Mouse (Mus musculus): ENCODE measurements around the gene Mmp19. TPM values are rescaled to one million over a fixed set of nuclear protein-coding genes. Genes with fewer than 3 reads are reported as not detected.

The Mmp19 gene
- 0.01 TPM in 1 of 2 replicates, not detected in the other for polyA plus RNA-seq (2012)

GRCm38 (mm10) chr10:128790398-128791124 is at the start of gene Mmp19:
Mmp19 (plus strand) TSS chr10:128790910.
- Histone ChIP-seq H3K36me3 (ENCODE audit: control insufficient read depth) (no peaks in the 10 kb centered on the region; the same call in 1 of the 2 replicates), H3K4me3 (replicated peaks) (peak within 1 kb of the TSS; percentile 40), H3K9me3 (ENCODE audit: control insufficient read depth, low read length) (no peaks in the 10 kb centered on the region), H3K4me1 (ENCODE audit: control insufficient read depth) (peaks cover 2% of the 10 kb centered on the region), H3K27me3 (ENCODE audit: control insufficient read depth) (0 out of 2 replicates have a peak, but pooled peaks cover 2% of the 10 kb centered on the region)
- TF ChIP-seq GATA1 (IDR thresholded peaks at IDR 0.05; ENCODE audit: low read length) (no peak), TAL1 (IDR thresholded peaks at IDR 0.05; ENCODE audit: low read length) (no peak)

GRCm38 (mm10) chr10:128742616-128743015 is 48.1 kb upstream of the Mmp19 start:
- Histone ChIP-seq H3K4me3 (replicated peaks) (no peak overlapping the region), H3K4me1 (ENCODE audit: control insufficient read depth) (peaks cover 28% of the 10 kb centered on the region), H3K27me3 (ENCODE audit: control insufficient read depth) (peaks cover 60% of the 10 kb centered on the region), H3K9me3 (ENCODE audit: control insufficient read depth, low read length) (peaks cover 2% of the 10 kb centered on the region; the same call in 1 of the 2 replicates), H3K36me3 (ENCODE audit: control insufficient read depth) (no peaks in the 10 kb centered on the region)
- TF ChIP-seq GATA1 (IDR thresholded peaks at IDR 0.05; ENCODE audit: low read length): no peak
- TF ChIP-seq TAL1 (IDR thresholded peaks at IDR 0.05; ENCODE audit: low read length): no peak

GRCm38 (mm10) chr10:128743235-128743634 is 47.5 kb upstream of the Mmp19 start:
- TF ChIP-seq TAL1 (IDR thresholded peaks at IDR 0.05; ENCODE audit: low read length) (no peak), GATA1 (IDR thresholded peaks at IDR 0.05; ENCODE audit: low read length) (no peak)
- peaks cover 31% of the 10 kb centered on the region for H3K4me1 ChIP-seq (ENCODE audit: control insufficient read depth)
- no peaks in the 10 kb centered on the region for H3K36me3 ChIP-seq (ENCODE audit: control insufficient read depth)
- peaks cover 2% of the 10 kb centered on the region; the same call in 1 of the 2 replicates for H3K9me3 ChIP-seq (ENCODE audit: control insufficient read depth, low read length)
- peak overlapping the region; percentile 44 for H3K4me3 ChIP-seq (replicated peaks)
- peaks cover 60% of the 10 kb centered on the region for H3K27me3 ChIP-seq (ENCODE audit: control insufficient read depth)

DNA sequence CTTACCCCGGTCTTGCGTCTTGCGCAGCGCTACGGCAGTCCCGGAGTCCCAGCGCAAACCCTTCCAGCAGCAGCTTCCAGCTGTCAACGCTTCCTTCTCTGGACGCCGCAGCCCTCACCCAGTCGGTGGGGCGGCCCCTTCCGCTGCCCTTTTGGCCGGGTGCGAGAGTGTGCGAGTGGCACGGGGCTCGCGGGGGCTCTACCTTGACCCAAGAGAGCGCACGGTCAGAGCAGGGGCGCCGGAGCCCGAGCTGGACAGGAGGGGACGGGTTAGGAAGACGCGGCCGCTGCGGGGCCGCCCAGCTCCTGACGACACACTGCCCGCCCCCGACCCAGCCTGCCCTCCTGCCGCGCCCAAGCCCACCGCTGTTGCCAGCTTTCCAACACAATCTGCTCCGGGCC is 46.9 kb upstream of the Mmp19 start:
- Histone ChIP-seq H3K9me3 (ENCODE audit: control insufficient read depth, low read length) (peaks cover 2% of the 10 kb centered on the region; the same call in 1 of the 2 replicates), H3K4me1 (ENCODE audit: control insufficient read depth) (peaks cover 34% of the 10 kb centered on the region), H3K36me3 (ENCODE audit: control insufficient read depth) (no peaks in the 10 kb centered on the region), H3K27me3 (ENCODE audit: control insufficient read depth) (peaks cover 60% of the 10 kb centered on the region), H3K4me3 (replicated peaks) (peak overlapping the region; percentile 44)
- TF ChIP-seq TAL1 (IDR thresholded peaks at IDR 0.05; ENCODE audit: low read length) (no peak), GATA1 (IDR thresholded peaks at IDR 0.05; ENCODE audit: low read length) (no peak)

DNA sequence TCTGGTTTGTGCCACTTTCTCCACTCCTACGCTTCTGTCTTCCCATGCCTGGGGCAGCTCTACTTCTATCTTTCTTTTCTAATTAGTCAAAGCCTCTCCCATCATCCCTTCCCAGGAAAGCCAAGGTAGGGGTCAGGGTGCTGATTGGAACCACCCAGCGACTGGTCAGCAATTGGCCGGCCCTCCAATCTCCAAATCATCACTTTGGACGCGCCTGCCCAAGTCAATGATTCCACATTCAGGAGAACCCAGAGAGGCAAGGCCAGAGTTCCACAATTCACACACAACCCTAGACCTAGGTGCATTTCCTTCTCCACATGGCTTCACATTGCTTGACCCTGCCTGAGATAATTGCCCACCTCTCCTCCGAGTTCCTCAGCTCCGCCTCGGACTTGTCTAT is 46.5 kb upstream of the Mmp19 start:
- Histone ChIP-seq H3K27me3 (ENCODE audit: control insufficient read depth) (peaks cover 60% of the 10 kb centered on the region), H3K4me3 (replicated peaks) (no peak overlapping the region), H3K9me3 (ENCODE audit: control insufficient read depth, low read length) (peaks cover 2% of the 10 kb centered on the region; the same call in 1 of the 2 replicates), H3K4me1 (ENCODE audit: control insufficient read depth) (peaks cover 38% of the 10 kb centered on the region), H3K36me3 (ENCODE audit: control insufficient read depth) (no peaks in the 10 kb centered on the region)
- TF ChIP-seq GATA1 (IDR thresholded peaks at IDR 0.05; ENCODE audit: low read length): no peak
- TF ChIP-seq TAL1 (IDR thresholded peaks at IDR 0.05; ENCODE audit: low read length): no peak

- Histone ChIP-seq H3K27me3 (ENCODE audit: control insufficient read depth) (peaks cover 60% of the 10 kb centered on the region), H3K36me3 (ENCODE audit: control insufficient read depth) (peaks cover under 1% of the 10 kb centered on the region), H3K4me3 (replicated peaks) (peak within 1 kb of the TSS; percentile 44), H3K9me3 (ENCODE audit: control insufficient read depth, low read length) (peaks cover 2% of the 10 kb centered on the region; the same call in 1 of the 2 replicates), H3K4me1 (ENCODE audit: control insufficient read depth) (peaks cover 46% of the 10 kb centered on the region)
- TF ChIP-seq TAL1 (IDR thresholded peaks at IDR 0.05; ENCODE audit: low read length) (no peak), GATA1 (IDR thresholded peaks at IDR 0.05; ENCODE audit: low read length) (no peak)
Measured at GRCm38 (mm10) chr10:128744680-128745601, 45.8 kb upstream of the Mmp19 start, which contains the start of gene Dgka. Dgka (minus strand) TSS chr10:128744855.

GRCm38 (mm10) chr10:128745946-128746613 is 44.6 kb upstream of the Mmp19 start:
- H3K9me3 ChIP-seq (ENCODE audit: control insufficient read depth, low read length): peaks cover 2% of the 10 kb centered on the region; the same call in 1 of the 2 replicates
- TF ChIP-seq TAL1 (IDR thresholded peaks at IDR 0.05; ENCODE audit: low read length) (no peak), GATA1 (IDR thresholded peaks at IDR 0.05; ENCODE audit: low read length) (no peak)
- peaks cover 7% of the 10 kb centered on the region for H3K36me3 ChIP-seq (ENCODE audit: control insufficient read depth)
- H3K27me3 ChIP-seq (ENCODE audit: control insufficient read depth): peaks cover 57% of the 10 kb centered on the region
- H3K4me1 ChIP-seq (ENCODE audit: control insufficient read depth): peaks cover 48% of the 10 kb centered on the region
- H3K4me3 ChIP-seq (replicated peaks): no peak overlapping the region

- H3K36me3 ChIP-seq (ENCODE audit: control insufficient read depth): peaks cover 12% of the 10 kb centered on the region
- H3K4me1 ChIP-seq (ENCODE audit: control insufficient read depth): peaks cover 48% of the 10 kb centered on the region
- H3K9me3 ChIP-seq (ENCODE audit: control insufficient read depth, low read length): peaks cover 2% of the 10 kb centered on the region; the same call in 1 of the 2 replicates
- H3K27me3 ChIP-seq (ENCODE audit: control insufficient read depth): peaks cover 46% of the 10 kb centered on the region
- TF ChIP-seq GATA1 (IDR thresholded peaks at IDR 0.05; ENCODE audit: low read length): no peak
- no peak for TF ChIP-seq TAL1 (IDR thresholded peaks at IDR 0.05; ENCODE audit: low read length)
- peak overlapping the region; percentile 94 for H3K4me3 ChIP-seq (replicated peaks)
Measured at GRCm38 (mm10) chr10:128746972-128747645, 43.6 kb upstream of the Mmp19 start.

Data from erythroblast, embryonic 14.5 days (primary cell).